Mouse (Mus musculus): ENCODE measurements at regions not wholly inside any gene's neighbourhood (a gene's known extent, or its start where the extent isn't known, plus 50 kb on each side); places are given as distances from the start of the nearest gene placed in this dataset.
"Not testable (repeated sequence)": the region's sequence is repeated elsewhere in the genome, so short reads cannot be mapped to it uniquely, and the experiment has no call there.

GRCm38 (mm10) chr15:19242962-19243361, 424.2 kb downstream of the Cdh10 start:
- DNase-seq (ENCODE audit: low spot score in 2 of 2) = not testable (repeated sequence)

- DNase-seq (ENCODE audit: low spot score in 2 of 2) = no peak
Measured at GRCm38 (mm10) chr15:19247489-19247888, 428.7 kb downstream of the Cdh10 start.

- peak; percentile 22 to 64 for DNase-seq (ENCODE audit: low spot score in 2 of 2)
Measured at GRCm38 (mm10) chr15:19275968-19276826, 457.4 kb downstream of the Cdh10 start.

GRCm38 (mm10) chr15:19316380-19316779, 497.6 kb downstream of the Cdh10 start:
- DNase-seq (ENCODE audit: low spot score in 2 of 2) = no peak

- no peak for DNase-seq (ENCODE audit: low spot score in 2 of 2)
Measured at GRCm38 (mm10) chr15:19356322-19356721, 537.6 kb downstream of the Cdh10 start.

GRCm38 (mm10) chr15:19360650-19361049, 541.9 kb downstream of the Cdh10 start:
- DNase-seq (ENCODE audit: low spot score in 2 of 2) = peak in 1 of 2 experiments; percentile 55

- DNase-seq (ENCODE audit: low spot score in 2 of 2) = no peak
Measured at GRCm38 (mm10) chr15:19389951-19390350, 571.2 kb downstream of the Cdh10 start.

GRCm38 (mm10) chr15:19391250-19391982, 572.7 kb downstream of the Cdh10 start:
- DNase-seq (ENCODE audit: low spot score in 2 of 2) = no peak

GRCm38 (mm10) chr15:19395681-19396080, 576.9 kb downstream of the Cdh10 start:
- DNase-seq (ENCODE audit: low spot score in 2 of 2) = no peak

All from layer of hippocampus, adult 18-20 months (tissue).